Mouse (Mus musculus) megakaryocyte, embryonic 14.5 days (primary cell): Measurements from ENCODE around the gene Tex30. TPM values are rescaled to one million over a fixed set of nuclear protein-coding genes. Genes with fewer than 3 reads are reported as not detected.

Source experiments
- H3K27me3 ChIP-seq: replicated peaks from 2 replicates; pipeline ENCODE3; 2012; ENCODE audit warnings: inconsistent platforms
- H3K36me3 ChIP-seq: replicated peaks from 2 replicates; pipeline ENCODE3; 2012; ENCODE audit warnings: low read length, inconsistent platforms, mixed read lengths
- H3K4me1 ChIP-seq: 2 replicates; pipeline ENCODE4 v1.6.1; 2012; ENCODE audit warnings: inconsistent platforms
- H3K4me3 ChIP-seq: replicated peaks from 2 replicates; pipeline ENCODE3; 2012; ENCODE audit warnings: moderate library complexity, mild to moderate bottlenecking, inconsistent platforms
- H3K9me3 ChIP-seq: 2 replicates; pipeline ENCODE4 v1.6.1; 2012; ENCODE audit warnings: inconsistent platforms
- FLI1 ChIP-seq: IDR thresholded peaks from 2 replicates; pipeline ENCODE4 v1.6.1; 2012; ENCODE audit warnings: low read length, inconsistent platforms, mixed read lengths
- GATA1 ChIP-seq: IDR thresholded peaks from 3 replicates; pipeline ENCODE4 v1.6.1; 2012; ENCODE audit warnings: mixed read lengths, low read length, inconsistent platforms, borderline replicate concordance
- polyA plus RNA-seq: library from polyadenylated mRNA; stranded (reverse); fragments of >175 nt; gene quantifications from 2 replicates; pipeline ENCODE4 v1.2.3, GENCODE M21; 2012; ENCODE audit warnings: low replicate concordance; ENCODE audit not compliant: insufficient read depth

Gene Tex30
- 1.4 and 3.0 TPM in 2 replicates for polyA plus RNA-seq

DNA sequence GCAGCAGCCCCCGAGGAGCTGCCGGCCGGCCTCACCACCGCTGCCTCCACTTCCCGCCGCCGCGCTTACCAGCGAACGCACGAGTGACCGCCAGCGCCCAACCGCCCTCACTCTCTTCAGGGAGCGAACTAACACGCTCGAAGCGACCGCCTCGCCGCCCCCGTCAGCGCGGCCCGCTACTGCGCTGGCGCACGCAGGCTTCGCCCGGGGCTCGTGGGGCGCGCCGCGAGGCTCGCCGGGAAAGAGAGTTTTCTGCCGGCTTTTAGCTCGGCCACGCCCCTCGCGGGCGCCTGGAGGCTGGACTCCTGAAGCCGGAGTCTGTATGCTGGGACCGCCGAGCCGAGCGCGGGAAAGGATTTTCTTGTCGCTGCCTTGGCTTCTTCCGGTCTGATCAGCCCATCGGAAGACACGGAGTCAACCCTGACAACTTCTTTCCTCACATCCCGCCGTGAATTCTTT lies at the start of gene Tex30:
TSS of gene Tex30 (minus strand) at position 183 of the 459 bp plus-strand sequence.
- peaks cover 5% of the 10 kb centered on the region for H3K4me1 ChIP-seq
- peaks cover 33% of the 10 kb centered on the region for H3K36me3 ChIP-seq
- no peaks in the 10 kb centered on the region for H3K27me3 ChIP-seq
- TF ChIP-seq GATA1 (peak; percentile 91), FLI1 (peak; percentile 27; the same call in 1 of the 2 replicates)
- H3K4me3 ChIP-seq, result peak within 1 kb of the TSS; percentile 97
- no peaks in the 10 kb centered on the region for H3K9me3 ChIP-seq

DNA sequence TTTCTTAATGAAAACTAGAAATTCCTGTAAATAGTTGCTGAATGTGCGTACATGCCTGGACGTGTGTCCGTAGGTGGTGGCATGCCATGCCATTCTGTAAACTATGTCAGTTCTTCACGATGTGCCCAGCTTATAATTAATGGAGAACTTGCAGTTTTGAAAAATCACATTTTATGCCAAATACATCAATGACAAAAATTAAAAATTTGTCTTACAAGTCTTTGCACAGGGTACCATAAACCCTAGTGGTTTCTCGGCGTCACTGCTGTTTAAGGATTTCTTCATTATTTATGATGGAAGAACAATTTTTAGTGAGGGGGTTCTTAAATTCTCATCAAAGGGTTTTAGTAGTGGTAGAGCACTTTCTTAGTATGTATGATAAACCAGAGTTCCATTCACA lies 46.5 kb upstream of the Tex30 start:
- Histone ChIP-seq H3K9me3 (no peaks in the 10 kb centered on the region), H3K4me3 (peak overlapping the region; percentile 96), H3K27me3 (no peaks in the 10 kb centered on the region), H3K36me3 (peaks cover 8% of the 10 kb centered on the region), H3K4me1 (peaks cover 6% of the 10 kb centered on the region)
- TF ChIP-seq FLI1 (no peak), GATA1 (no peak)

DNA sequence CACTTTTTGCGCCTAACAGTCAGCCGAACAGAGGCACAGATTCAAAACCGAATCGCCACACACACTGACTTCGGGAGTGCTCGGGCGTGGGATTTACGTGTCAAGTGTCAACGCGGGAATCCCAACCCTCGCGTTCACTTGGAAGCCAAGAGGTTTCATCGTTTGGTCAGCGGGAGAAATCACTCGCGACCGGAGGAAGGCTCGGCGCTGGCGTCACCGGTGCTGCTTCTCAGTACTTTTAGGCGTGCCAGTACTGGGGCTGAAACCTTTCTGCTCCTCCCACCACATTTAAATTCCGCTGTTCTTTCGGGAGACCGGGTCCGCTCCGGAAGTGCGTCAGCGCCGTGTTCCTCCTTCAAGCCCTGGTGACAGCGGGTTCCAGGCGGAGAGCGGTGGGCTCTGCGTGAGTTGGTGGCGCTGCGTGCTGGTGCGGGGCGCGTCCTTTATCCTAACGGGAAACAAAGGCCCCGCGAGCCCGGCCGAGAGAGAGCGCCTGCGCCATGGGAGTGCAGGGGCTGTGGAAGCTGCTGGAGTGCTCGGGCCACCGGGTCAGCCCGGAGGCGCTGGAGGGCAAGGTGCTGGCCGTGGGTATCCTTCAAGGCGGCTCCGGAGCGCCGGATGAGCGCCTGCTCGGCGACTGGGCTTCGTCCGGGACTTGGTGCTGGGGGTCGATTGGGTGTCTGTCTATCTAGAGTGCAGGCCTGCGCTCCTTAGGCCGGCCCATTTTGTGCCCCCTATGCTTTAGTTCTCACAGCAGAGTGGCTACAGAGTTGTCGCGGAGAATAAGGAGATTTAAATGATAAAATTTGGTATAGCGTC lies 45.5 kb upstream of the Tex30 start, which contains the start of gene Ercc5:
TSS of gene Ercc5 (plus strand) at position 182 of the 819 bp plus-strand sequence.
- H3K36me3 ChIP-seq, result peaks cover 17% of the 10 kb centered on the region
- peak within 1 kb of the TSS; percentile 96 for H3K4me3 ChIP-seq
- peaks cover 6% of the 10 kb centered on the region for H3K4me1 ChIP-seq
- no peaks in the 10 kb centered on the region for H3K9me3 ChIP-seq
- no peaks in the 10 kb centered on the region for H3K27me3 ChIP-seq
- TF ChIP-seq FLI1, result peak; percentile 74; the same call in 1 of the 2 replicates
- TF ChIP-seq GATA1, result no peak

DNA sequence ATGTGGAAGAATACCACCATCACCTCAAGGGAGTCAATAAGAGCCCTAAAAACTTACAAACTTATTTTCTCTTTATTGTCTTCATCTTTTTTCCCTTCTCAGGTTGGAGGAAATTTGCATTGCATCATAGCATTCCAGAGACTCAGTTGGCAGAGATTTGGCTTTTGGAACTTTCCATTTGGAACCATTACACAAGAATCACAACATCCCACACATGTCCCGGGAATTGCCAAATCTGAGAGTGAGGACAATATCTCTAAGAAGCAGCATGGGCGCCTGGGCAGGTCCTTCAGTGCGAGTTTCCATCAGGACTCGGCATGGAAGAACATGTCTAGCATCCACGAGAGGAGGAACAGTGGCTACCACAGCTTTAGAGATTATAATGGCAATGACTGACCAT lies 40.5 kb upstream of the Tex30 start:
- no peak overlapping the region for H3K4me3 ChIP-seq
- no peaks in the 10 kb centered on the region for H3K27me3 ChIP-seq
- peaks cover 6% of the 10 kb centered on the region for H3K4me1 ChIP-seq
- peaks cover 62% of the 10 kb centered on the region for H3K36me3 ChIP-seq
- no peaks in the 10 kb centered on the region for H3K9me3 ChIP-seq
- TF ChIP-seq FLI1 (no peak), GATA1 (no peak)

DNA sequence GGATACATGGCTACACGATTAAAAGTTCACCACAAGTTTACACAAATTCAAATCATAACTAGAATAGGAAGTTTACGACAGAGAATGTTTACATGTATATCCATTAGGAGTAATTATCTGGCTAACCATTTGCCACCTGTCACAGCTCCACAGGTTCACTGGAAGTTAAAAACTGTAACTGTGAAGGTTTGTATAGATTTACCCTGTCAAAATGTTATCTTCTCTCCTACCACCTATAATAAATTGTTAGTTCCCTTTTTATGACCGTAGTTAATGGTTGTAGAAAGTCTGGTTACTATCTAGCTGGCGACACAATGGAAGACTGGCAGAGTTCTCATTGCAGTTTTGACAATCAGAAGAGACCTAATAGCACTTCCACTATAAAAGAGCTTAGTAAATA lies 38.0 kb upstream of the Tex30 start:
- H3K36me3 ChIP-seq, result peaks cover 81% of the 10 kb centered on the region
- H3K4me3 ChIP-seq, result no peak overlapping the region
- H3K4me1 ChIP-seq, result no peaks in the 10 kb centered on the region
- TF ChIP-seq GATA1, result no peak
- no peak for TF ChIP-seq FLI1
- H3K27me3 ChIP-seq, result no peaks in the 10 kb centered on the region
- no peaks in the 10 kb centered on the region for H3K9me3 ChIP-seq

DNA sequence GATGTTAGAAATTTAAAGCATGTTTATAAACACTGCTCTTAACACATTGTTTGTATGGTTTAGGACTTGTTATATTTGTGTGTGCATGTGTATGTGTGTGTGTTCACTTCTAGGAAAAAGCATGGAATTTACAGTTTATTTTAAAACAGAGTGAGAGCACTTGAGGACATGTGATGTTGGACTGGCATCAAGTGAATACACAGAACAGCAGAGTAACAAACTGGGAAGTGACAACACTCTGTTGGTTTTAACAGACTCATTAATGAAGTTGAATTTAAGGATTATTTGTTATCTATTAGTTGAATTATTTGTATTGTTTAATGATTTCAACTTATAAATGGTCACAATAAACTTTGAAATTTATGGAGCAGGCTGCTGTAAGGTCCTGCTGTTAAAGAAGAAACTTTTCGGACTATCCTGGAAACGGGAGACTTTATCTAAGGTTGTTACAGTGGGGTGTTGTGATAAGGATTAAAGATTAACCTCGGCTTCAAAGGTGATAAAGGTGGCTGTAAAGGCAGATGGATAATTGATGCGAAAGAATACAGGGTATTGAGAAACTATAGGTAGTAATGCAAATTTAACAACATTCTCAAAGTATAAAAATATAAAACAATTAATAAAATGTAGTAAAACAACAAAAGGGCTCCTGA lies 27.8 kb upstream of the Tex30 start:
- H3K36me3 ChIP-seq, result peaks cover 76% of the 10 kb centered on the region
- H3K9me3 ChIP-seq, result no peaks in the 10 kb centered on the region
- peaks cover 10% of the 10 kb centered on the region for H3K4me1 ChIP-seq
- H3K27me3 ChIP-seq, result no peaks in the 10 kb centered on the region
- no peak overlapping the region for H3K4me3 ChIP-seq
- no peak for TF ChIP-seq GATA1
- no peak for TF ChIP-seq FLI1

DNA sequence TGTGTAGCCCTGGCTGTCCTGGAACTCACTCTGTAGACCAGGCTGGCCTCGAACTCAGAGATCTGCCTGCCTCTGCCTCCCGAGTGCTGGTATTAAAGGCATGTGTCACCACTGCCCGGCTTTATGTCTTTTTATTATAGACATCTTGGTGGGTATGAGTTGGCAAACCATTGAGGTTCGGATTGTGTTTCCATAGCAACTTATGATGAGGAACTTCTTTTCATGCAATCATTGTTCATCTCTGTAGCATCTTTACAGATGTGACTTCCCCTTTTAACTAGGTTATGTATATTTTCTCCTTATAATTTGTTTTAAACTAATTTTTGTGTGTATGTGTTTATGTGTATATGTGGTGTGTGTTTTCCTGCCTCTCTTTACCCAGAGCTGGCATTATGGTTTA lies 23.3 kb upstream of the Tex30 start:
- H3K27me3 ChIP-seq, result no peaks in the 10 kb centered on the region
- H3K9me3 ChIP-seq, result no peaks in the 10 kb centered on the region
- H3K36me3 ChIP-seq, result peaks cover 73% of the 10 kb centered on the region
- no peak for TF ChIP-seq GATA1
- TF ChIP-seq FLI1, result no peak
- peaks cover 20% of the 10 kb centered on the region for H3K4me1 ChIP-seq
- H3K4me3 ChIP-seq, result no peak overlapping the region

DNA sequence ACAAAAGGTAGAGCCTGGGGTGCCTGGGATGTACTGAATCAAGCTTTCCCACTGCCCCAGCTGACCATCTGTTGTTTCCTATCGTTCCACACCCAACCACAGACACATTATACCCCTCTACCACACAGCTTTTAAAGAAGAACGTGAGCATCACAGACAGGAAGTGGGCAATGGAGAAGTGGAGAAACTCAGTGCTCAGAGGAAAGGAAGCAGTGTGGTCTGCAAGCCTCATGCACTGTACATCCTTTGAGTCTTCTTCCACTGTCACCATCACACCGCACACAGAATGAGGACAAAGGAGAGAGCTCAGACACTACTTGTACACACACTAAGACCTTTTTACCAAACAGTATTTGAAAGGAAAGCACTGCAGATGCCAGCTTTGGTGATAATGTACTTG lies 20.0 kb upstream of the Tex30 start:
- H3K36me3 ChIP-seq, result peaks cover 41% of the 10 kb centered on the region
- peak overlapping the region; percentile 51 for H3K4me3 ChIP-seq
- H3K9me3 ChIP-seq, result no peaks in the 10 kb centered on the region
- H3K4me1 ChIP-seq, result peaks cover 34% of the 10 kb centered on the region
- no peaks in the 10 kb centered on the region for H3K27me3 ChIP-seq
- TF ChIP-seq GATA1 (no peak), FLI1 (0 out of 2 replicates have a peak, but pooled peaks have one; percentile 18)

DNA sequence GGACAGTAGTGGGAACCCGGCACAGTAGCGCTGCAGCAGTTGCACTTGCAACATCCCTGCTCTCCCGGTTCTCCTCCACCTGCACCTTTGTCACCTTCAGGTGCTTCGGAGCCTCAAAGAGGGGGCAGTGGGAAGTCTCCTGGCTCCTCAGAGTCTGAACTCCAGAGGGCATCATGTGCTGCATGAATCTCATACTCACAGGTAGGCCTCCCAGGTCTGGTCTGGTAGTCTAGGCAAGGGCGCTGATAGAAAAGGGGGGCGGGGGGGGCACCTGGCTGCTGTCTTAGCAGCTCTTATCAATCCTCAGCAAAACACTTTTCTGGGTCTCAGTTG lies 17.8 kb upstream of the Tex30 start:
- H3K4me1 ChIP-seq, result peaks cover 37% of the 10 kb centered on the region
- H3K27me3 ChIP-seq, result no peaks in the 10 kb centered on the region
- TF ChIP-seq GATA1 (no peak), FLI1 (no peak)
- H3K9me3 ChIP-seq, result no peaks in the 10 kb centered on the region
- H3K36me3 ChIP-seq, result peaks cover 37% of the 10 kb centered on the region
- peak overlapping the region; percentile 100 for H3K4me3 ChIP-seq
